Mouse (Mus musculus) intestine, embryonic 14.5 days (tissue): ENCODE measurements at regions not wholly inside any gene's neighbourhood (a gene's known extent, or its start where the extent isn't known, plus 50 kb on each side); places are given as distances from the start of the nearest gene placed in this dataset.
A peak's percentile ranks its signal among the peaks of the same experiment; 100 is the strongest.

ENCODE experiments used
- ATAC-seq: fragments of 200-750 bp; cut with Nextera tagmentation; replicated peaks from 2 replicates; pipeline ENCODE4 v1.8.0; 2017; ENCODE audit warnings: low read depth, moderate number of reproducible peaks, moderate TSS enrichment, moderate library complexity; ENCODE audit not compliant: low FRiP score, low TSS enrichment
- DNase-seq: peaks from one replicate; pipeline ENCODE4 v3.0.0-alpha.2; 2018; ENCODE audit warnings: low spot score
- H3K27ac ChIP-seq: fragments of 300-500 bp; sonication (generic); 2 replicates; pipeline ENCODE4 v1.5.1; 2014; ENCODE audit warnings: low read depth, mild to moderate bottlenecking, control low read depth
- H3K27me3 ChIP-seq: fragments of 300-500 bp; sonication (generic); replicated peaks from 2 replicates; pipeline ENCODE4 v1.6.1; 2014; ENCODE audit warnings: low read length, control low read depth; ENCODE audit not compliant: control insufficient read depth, insufficient read depth
- H3K36me3 ChIP-seq: fragments of 300-500 bp; sonication (generic); 2 replicates; pipeline ENCODE4 v1.6.1; 2014; ENCODE audit warnings: low read length, control low read depth; ENCODE audit not compliant: control insufficient read depth, insufficient read depth
- H3K4me1 ChIP-seq: fragments of 300-500 bp; sonication (generic); replicated peaks from 2 replicates; pipeline ENCODE4 v1.6.1; 2014; ENCODE audit warnings: low read length, control low read depth, mixed read lengths; ENCODE audit not compliant: control insufficient read depth, insufficient read depth
- H3K4me2 ChIP-seq: fragments of 300-500 bp; sonication (generic); 2 replicates; pipeline ENCODE4 v1.6.1; 2014; ENCODE audit warnings: low read length
- H3K4me3 ChIP-seq: fragments of 300-500 bp; sonication (generic); 2 replicates; pipeline ENCODE4 v1.5.1; 2014; ENCODE audit warnings: low read depth, low read length, control low read depth, mixed read lengths
- H3K9ac ChIP-seq: fragments of 300-500 bp; sonication (generic); 2 replicates; pipeline ENCODE4 v1.6.1; 2014; ENCODE audit warnings: mild to moderate bottlenecking, low read length
- H3K9me3 ChIP-seq: fragments of 300-500 bp; sonication (generic); 2 replicates; pipeline ENCODE4 v1.6.1; 2016; ENCODE audit warnings: low read length, control low read depth; ENCODE audit not compliant: control insufficient read depth
- WGBS: fragments of 180-500 bp; shearing (Covaris S2); extraction: QIAGEN DNeasy Blood & Tissue Kit; methylation state at CpG from one replicate; pipeline ENCODE4 v1.1.7; 2014; 5-methylcytosine and 5-hydroxymethylcytosine counted together

GRCm38 (mm10) chr17:68961160-68961559, 114.3 kb upstream of the Epb41l3 start:
- H3K36me3 ChIP-seq = no peaks in the 10 kb centered on the region
- 76% methylated on average over 2 of the region's 2 CpGs for WGBS
- no peaks in the 10 kb centered on the region for H3K27me3 ChIP-seq
- no peak; the same call in 1 of the 2 replicates for ATAC-seq
- no peak overlapping the region for H3K9ac ChIP-seq
- no peaks in the 10 kb centered on the region for H3K9me3 ChIP-seq
- H3K4me1 ChIP-seq = no peaks in the 10 kb centered on the region
- no peak overlapping the region for H3K4me2 ChIP-seq
- H3K27ac ChIP-seq = no peak overlapping the region
- H3K4me3 ChIP-seq = no peak overlapping the region
- DNase-seq = no peak

GRCm38 (mm10) chr17:68975606-68976005, 99.9 kb upstream of the Epb41l3 start:
- Histone ChIP-seq H3K4me3 (no peak overlapping the region), H3K9ac (no peak overlapping the region), H3K9me3 (no peaks in the 10 kb centered on the region), H3K4me1 (no peaks in the 10 kb centered on the region), H3K27me3 (no peaks in the 10 kb centered on the region), H3K27ac (no peak overlapping the region), H3K36me3 (no peaks in the 10 kb centered on the region), H3K4me2 (no peak overlapping the region)
- ATAC-seq (no peak), DNase-seq (no peak)
- 79% methylated on average over 13 of the region's 13 CpGs for WGBS

GRCm38 (mm10) chr17:68978151-68978550, 97.3 kb upstream of the Epb41l3 start:
- Histone ChIP-seq H3K4me3 (no peak overlapping the region), H3K9me3 (no peaks in the 10 kb centered on the region), H3K9ac (no peak overlapping the region), H3K27me3 (no peaks in the 10 kb centered on the region), H3K36me3 (no peaks in the 10 kb centered on the region), H3K27ac (no peak overlapping the region), H3K4me2 (no peak overlapping the region), H3K4me1 (no peaks in the 10 kb centered on the region)
- WGBS = 77% methylated on average over 9 of the region's 9 CpGs
- DNase-seq = no peak
- ATAC-seq = no peak

GRCm38 (mm10) chr17:68981120-68981519, 94.4 kb upstream of the Epb41l3 start:
- H3K4me3 ChIP-seq = no peak overlapping the region
- no peak overlapping the region for H3K9ac ChIP-seq
- no peak for DNase-seq
- H3K4me2 ChIP-seq = no peak overlapping the region
- H3K36me3 ChIP-seq = no peaks in the 10 kb centered on the region
- WGBS = 84% methylated on average over 11 of the region's 11 CpGs
- H3K27me3 ChIP-seq = no peaks in the 10 kb centered on the region
- no peaks in the 10 kb centered on the region for H3K9me3 ChIP-seq
- no peak overlapping the region for H3K27ac ChIP-seq
- no peaks in the 10 kb centered on the region for H3K4me1 ChIP-seq
- no peak for ATAC-seq

- H3K4me2 ChIP-seq = no peak overlapping the region
- no peak for ATAC-seq
Measured at GRCm38 (mm10) chr17:68982094-68982493, 93.4 kb upstream of the Epb41l3 start.

GRCm38 (mm10) chr17:68999913-69000312, 75.6 kb upstream of the Epb41l3 start:
- H3K27me3 ChIP-seq = no peaks in the 10 kb centered on the region
- DNase-seq (no peak), ATAC-seq (no peak)
- no peak overlapping the region for H3K4me2 ChIP-seq
- no peaks in the 10 kb centered on the region for H3K36me3 ChIP-seq
- 92% methylated on average over 3 of the region's 3 CpGs for WGBS
- no peak overlapping the region for H3K4me3 ChIP-seq
- no peak overlapping the region for H3K27ac ChIP-seq
- H3K9ac ChIP-seq = no peak overlapping the region
- H3K9me3 ChIP-seq = no peaks in the 10 kb centered on the region
- no peaks in the 10 kb centered on the region for H3K4me1 ChIP-seq

More at GRCm38 (mm10) chr17:68982094-68982493, 93.4 kb upstream of the Epb41l3 start:
- DNase-seq = no peak
- 85% methylated on average over 6 of the region's 6 CpGs for WGBS
- no peak overlapping the region for H3K27ac ChIP-seq
- H3K9ac ChIP-seq = no peak overlapping the region
- H3K36me3 ChIP-seq = no peaks in the 10 kb centered on the region
- H3K9me3 ChIP-seq = no peaks in the 10 kb centered on the region
- no peaks in the 10 kb centered on the region for H3K27me3 ChIP-seq
- no peaks in the 10 kb centered on the region for H3K4me1 ChIP-seq
- no peak overlapping the region for H3K4me3 ChIP-seq

GRCm38 (mm10) chr17:69004051-69004450, 71.4 kb upstream of the Epb41l3 start:
- no peak for ATAC-seq
- DNase-seq = no peak
- Histone ChIP-seq H3K4me1 (no peaks in the 10 kb centered on the region), H3K4me2 (no peak overlapping the region), H3K27me3 (no peaks in the 10 kb centered on the region), H3K4me3 (no peak overlapping the region), H3K27ac (no peak overlapping the region), H3K9ac (no peak overlapping the region), H3K9me3 (no peaks in the 10 kb centered on the region), H3K36me3 (no peaks in the 10 kb centered on the region)
- WGBS = 76% methylated on average over 7 of the region's 7 CpGs

GRCm38 (mm10) chr17:69006272-69006671, 69.2 kb upstream of the Epb41l3 start:
- DNase-seq (no peak), ATAC-seq (peak; percentile 62; the same call in 1 of the 2 replicates)
- WGBS = 29% methylated on average over 9 of the region's 9 CpGs

More at GRCm38 (mm10) chr17:69006272-69006671, 69.2 kb upstream of the Epb41l3 start:
- H3K27ac ChIP-seq = no peak overlapping the region
- H3K27me3 ChIP-seq = no peaks in the 10 kb centered on the region
- no peaks in the 10 kb centered on the region for H3K9me3 ChIP-seq
- no peak overlapping the region for H3K9ac ChIP-seq
- H3K4me1 ChIP-seq = no peaks in the 10 kb centered on the region
- no peak overlapping the region for H3K4me3 ChIP-seq
- H3K4me2 ChIP-seq = no peak overlapping the region
- no peaks in the 10 kb centered on the region for H3K36me3 ChIP-seq
